Mouse (Mus musculus): ENCODE data around the gene Fbxw16.
"Not testable (repeated sequence)": the region's sequence is repeated elsewhere in the genome, so short reads cannot be mapped to it uniquely, and the experiment has no call there.

DNA sequence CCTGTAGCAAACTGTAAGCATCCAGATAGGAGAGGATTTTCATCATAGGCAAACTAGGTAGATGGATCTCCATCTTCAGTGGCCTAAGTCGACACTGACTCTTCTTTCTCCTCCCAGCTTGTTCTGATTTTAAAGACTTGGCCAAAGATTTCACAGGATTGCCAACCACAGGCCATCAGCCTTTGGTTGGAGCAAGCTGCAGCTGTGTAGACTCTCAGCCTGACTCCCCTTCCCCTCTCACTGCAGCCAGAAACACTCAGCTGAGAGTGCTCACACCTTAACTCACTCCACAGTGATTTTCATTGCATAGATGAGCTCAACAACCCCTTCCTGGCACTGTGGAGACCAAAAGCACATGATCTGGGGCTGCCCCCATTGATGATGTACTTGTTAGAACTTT is 46.8 kb upstream of the Fbxw16 start, which contains the start of gene Fbxw19:
- TF ChIP-seq POLR2A (IDR thresholded peaks at IDR 0.05; ENCODE audit: insufficient read length, low read depth); MYOG (IDR thresholded peaks at IDR 0.05; ENCODE audit: control insufficient read depth in 1 of 3, insufficient read depth in 1 of 3, insufficient read length in 2 of 3, low read depth in 2 of 3); TCF12 (IDR thresholded peaks at IDR 0.05; ENCODE audit: insufficient read depth, poor library complexity, severe bottlenecking); E2F4 (IDR thresholded peaks at IDR 0.05; ENCODE audit: insufficient read depth); USF1 (IDR thresholded peaks at IDR 0.05; ENCODE audit: low read depth); MAX (IDR thresholded peaks at IDR 0.05; ENCODE audit: low read depth); MYOD1 (IDR thresholded peaks at IDR 0.05; ENCODE audit: control insufficient read depth in 1 of 3, insufficient read length in 2 of 3, low read depth in 2 of 3); POLR2AphosphoS2 (IDR thresholded peaks at IDR 0.05; ENCODE audit: insufficient read length, low read depth): not testable (repeated sequence)

Measured in myocyte (in vitro differentiated cells).